Mouse (Mus musculus) cerebellum, postnatal 25 days (tissue): ENCODE data around the gene Stard13.

Source experiments
- DNase-seq, 2 experiments: peaks; one replicate each; pipeline ENCODE4 v3.0.0; 2021; ENCODE audit warnings: mixed read lengths in 2 of 2

Gene Stard13

DNA sequence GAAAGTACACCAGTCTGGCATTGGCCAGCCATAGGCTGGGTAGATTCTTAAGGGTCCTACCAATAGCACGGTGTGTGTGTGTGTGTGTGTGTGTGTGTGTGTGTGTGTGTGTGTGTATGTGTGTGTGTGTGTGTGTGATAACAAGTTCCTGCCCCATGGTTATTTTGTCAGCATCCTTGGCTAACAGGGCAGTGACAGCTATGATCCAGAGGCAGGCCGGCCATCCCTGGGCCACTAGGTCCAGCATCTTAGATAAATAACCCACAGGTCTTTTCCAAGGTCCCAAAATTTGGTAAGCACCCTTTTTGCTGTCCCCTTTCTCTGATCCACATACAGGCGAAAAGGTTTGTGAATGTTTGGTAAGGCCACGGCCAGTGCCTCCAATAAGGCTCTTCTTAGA is 231.6 kb downstream of the Stard13 start:
- no peak for DNase-seq

DNA sequence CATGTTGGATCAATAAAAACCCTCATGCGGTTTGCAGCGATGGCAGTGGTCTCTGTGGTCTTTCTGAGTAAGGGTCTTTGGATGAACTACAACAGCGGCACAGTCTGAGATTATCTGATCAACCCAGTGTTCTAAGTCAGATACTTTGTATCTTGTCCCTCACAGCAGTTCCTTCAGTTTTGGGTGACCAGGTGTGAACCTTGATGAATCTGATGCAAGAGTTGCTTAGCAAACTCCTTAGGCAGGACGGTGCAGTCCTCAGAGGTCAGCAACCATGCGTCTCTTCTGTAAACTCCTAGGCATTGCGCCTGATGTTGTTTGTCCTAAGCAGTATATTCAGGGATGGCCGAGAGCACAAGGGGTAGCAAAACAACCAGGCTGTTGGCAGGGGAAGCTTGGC is 232.5 kb downstream of the Stard13 start:
- no peak for DNase-seq

DNA sequence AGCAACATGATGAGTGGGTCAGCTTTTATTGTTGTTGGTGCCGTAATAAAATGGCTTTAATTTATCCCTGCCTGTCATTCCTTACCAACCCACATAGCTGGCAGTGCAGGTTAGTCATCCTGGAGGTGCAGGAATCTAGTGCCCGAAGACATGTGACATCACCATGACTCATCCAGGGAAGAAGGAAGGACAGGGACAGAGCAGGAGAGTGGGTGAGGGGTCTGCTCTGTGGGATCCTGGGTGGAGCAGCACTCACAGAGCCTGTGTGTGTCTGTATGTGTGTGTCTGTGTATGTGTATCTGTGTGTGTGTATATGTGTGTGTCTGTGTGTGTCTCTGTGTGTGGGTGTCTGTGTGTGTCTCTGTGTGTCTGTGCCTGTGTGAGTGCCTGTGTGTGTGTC is 237.1 kb downstream of the Stard13 start:
- no peak for DNase-seq

DNA sequence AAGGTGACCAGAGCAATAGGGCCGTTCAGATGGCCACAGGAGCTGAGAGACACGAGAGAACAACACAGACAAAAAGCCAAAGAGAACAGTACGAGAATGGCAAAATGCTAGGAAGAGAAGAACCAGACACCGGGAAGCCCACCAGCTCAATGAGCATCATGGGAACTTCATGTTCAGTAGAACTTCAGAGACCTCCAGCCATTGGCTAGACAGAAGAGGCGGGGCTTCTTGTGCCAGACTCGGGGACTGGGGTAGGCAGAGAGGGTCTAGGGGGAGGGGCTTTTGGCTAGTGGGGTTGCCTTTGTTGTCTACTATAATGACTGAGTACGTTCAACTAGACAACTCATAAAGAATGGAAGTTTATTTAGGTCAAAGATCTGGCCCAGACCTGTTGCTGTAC is 239.5 kb downstream of the Stard13 start:
- no peak for DNase-seq
